ENCODE assay signal across 12 mouse cellular contexts in the genomic region with DNA sequence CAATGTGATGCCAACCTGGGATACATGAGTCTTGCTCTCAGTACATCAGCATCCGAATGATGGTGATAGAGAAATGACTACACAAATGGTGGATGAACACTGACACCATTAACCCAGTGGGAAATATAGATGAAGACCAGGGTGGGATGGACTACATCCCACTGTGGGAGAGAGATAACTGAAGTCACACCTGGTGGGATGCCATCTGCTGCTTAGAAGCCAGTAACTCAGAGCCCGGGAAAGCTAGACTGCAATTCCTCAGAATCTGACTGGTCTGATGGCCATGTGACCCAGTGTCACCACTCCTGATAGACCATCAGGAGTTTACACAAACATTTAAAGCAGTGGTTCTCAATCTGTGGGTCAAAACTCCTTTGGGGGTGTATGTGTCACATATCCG.
"Had no signal": no experiment of that assay in that cellular context is flagged by ENCODE, and none has a peak within 500 bp of the region (broad histone marks: within the 10 kb centered on the region; RNA-seq: fewer than 3 reads in every experiment).

No protein-coding gene starts in this region.

- DNase-seq: left cerebral cortex, postnatal 4 days; liver; liver, embryonic 13.5 days; liver, postnatal 0 days; lung, adult 18-20 months; lung, adult 2 months; lung, embryonic 14.5 days; lung, postnatal 10 days; lung, postnatal 14 days; lung, postnatal 36 days; lung, postnatal 4 days; midbrain, embryonic 14.5 days had no signal
